Mouse (Mus musculus) lung, adult 2 months (tissue): ENCODE measurements around the gene Tmcc3. TPM values are rescaled to one million over a fixed set of nuclear protein-coding genes. Genes with fewer than 3 reads are reported as not detected.

Experiments
- DNase-seq: peaks from one replicate; pipeline ENCODE4 v3.0.0; 2022
- H3K4me1 ChIP-seq: fragments of 200-500 bp; 2 replicates; pipeline ENCODE4 v1.6.1; 2011; ENCODE audit warnings: low read length; ENCODE audit not compliant: control insufficient read depth, insufficient read depth
- H3K4me3 ChIP-seq: fragments of 200-500 bp; replicated peaks from 2 replicates; pipeline ENCODE3; 2011; ENCODE audit warnings: low read depth, mild to moderate bottlenecking, control low read depth, low read length; ENCODE audit errors: extremely low read depth
- CTCF ChIP-seq: fragments of 200-500 bp; IDR thresholded peaks from 2 replicates; pipeline ENCODE4 v1.5.1; 2011; ENCODE audit warnings: mild to moderate bottlenecking, low read length, control low read depth; ENCODE audit not compliant: insufficient read depth
- POLR2A ChIP-seq: fragments of 200-500 bp; IDR thresholded peaks from 2 replicates; pipeline ENCODE4 v1.6.1; 2011; ENCODE audit warnings: low read depth, mild to moderate bottlenecking, control low read depth, low read length, borderline replicate concordance; ENCODE audit errors: extremely low read depth
- WGBS: fragments of 180-500 bp; shearing (Covaris S2); methylation state at CpG from one replicate; pipeline ENCODE4 v1.1.7; 2018; 5-methylcytosine and 5-hydroxymethylcytosine counted together
- polyA plus RNA-seq: library from polyadenylated mRNA; depleted of rRNA; stranded (reverse); fragments of >200 nt; gene quantifications from 2 replicates; pipeline ENCODE4 v1.2.3, GENCODE M21; 2012

The Tmcc3 gene
- polyA plus RNA-seq, 1 experiment: 46.8 TPM

- Histone ChIP-seq H3K4me1 (peaks cover 2% of the 10 kb centered on the region; the same call in 1 of the 2 replicates), H3K4me3 (peak overlapping the region; percentile 44)
- TF ChIP-seq POLR2A: no peak
- no peak for TF ChIP-seq CTCF
- no peak for DNase-seq
- WGBS: 54% methylated on average over 13 of the region's 13 CpGs
Observed at GRCm38 (mm10) chr10:94356504-94357169, 44.9 kb downstream of the Tmcc3 start.

- 64% methylated on average over 1 of the region's 1 CpGs for WGBS
- no peak for DNase-seq
- 0 out of 2 replicates have a peak, but pooled peaks cover 2% of the 10 kb centered on the region for H3K4me1 ChIP-seq
- TF ChIP-seq CTCF (no peak), POLR2A (no peak)
- H3K4me3 ChIP-seq: no peak overlapping the region
Observed at GRCm38 (mm10) chr10:94360664-94361063, 48.9 kb downstream of the Tmcc3 start.

- H3K4me3 ChIP-seq: no peak overlapping the region
- no peak for TF ChIP-seq CTCF
- TF ChIP-seq POLR2A: no peak
- DNase-seq: no peak
- 56% methylated on average over 2 of the region's 2 CpGs for WGBS
- H3K4me1 ChIP-seq: no peaks in the 10 kb centered on the region
Observed at GRCm38 (mm10) chr10:94371293-94371692, 59.5 kb downstream of the Tmcc3 start.

- no peak overlapping the region for H3K4me3 ChIP-seq
- H3K4me1 ChIP-seq: peaks cover 5% of the 10 kb centered on the region; the same call in 1 of the 2 replicates
- no peak for DNase-seq
- 55% methylated on average over 4 of the region's 4 CpGs for WGBS
- TF ChIP-seq CTCF (no peak), POLR2A (no peak)
Observed at GRCm38 (mm10) chr10:94376941-94377340, 65.2 kb downstream of the Tmcc3 start.

- no peak overlapping the region for H3K4me3 ChIP-seq
- TF ChIP-seq POLR2A: no peak
- no peak for TF ChIP-seq CTCF
- DNase-seq: no peak
Observed at GRCm38 (mm10) chr10:94377844-94378243, 66.1 kb downstream of the Tmcc3 start.

GRCm38 (mm10) chr10:94378383-94378782 is 66.6 kb downstream of the Tmcc3 start:
- DNase-seq: peak; percentile 57
- TF ChIP-seq POLR2A (no peak), CTCF (peak; percentile 26; the same call in 1 of the 2 replicates)
- Histone ChIP-seq H3K4me3 (peak overlapping the region; percentile 6), H3K4me1 (peaks cover 5% of the 10 kb centered on the region; the same call in 1 of the 2 replicates)
- WGBS: 19% methylated on average over 13 of the region's 13 CpGs

More at GRCm38 (mm10) chr10:94377844-94378243, 66.1 kb downstream of the Tmcc3 start:
- peaks cover 5% of the 10 kb centered on the region; the same call in 1 of the 2 replicates for H3K4me1 ChIP-seq
- WGBS: 60% methylated on average over 10 of the region's 10 CpGs

GRCm38 (mm10) chr10:94380082-94380481 is 68.3 kb downstream of the Tmcc3 start:
- 97% methylated on average over 2 of the region's 2 CpGs for WGBS
- Histone ChIP-seq H3K4me1 (peaks cover 5% of the 10 kb centered on the region; the same call in 1 of the 2 replicates), H3K4me3 (no peak overlapping the region)
- DNase-seq: no peak
- TF ChIP-seq POLR2A: no peak
- TF ChIP-seq CTCF: 0 out of 2 replicates have a peak, but pooled peaks have one; percentile 20

GRCm38 (mm10) chr10:94380662-94381392 is 69.1 kb downstream of the Tmcc3 start:
- TF ChIP-seq POLR2A (no peak), CTCF (no peak)
- 56% methylated on average over 9 of the region's 9 CpGs for WGBS
- no peak overlapping the region for H3K4me3 ChIP-seq
- H3K4me1 ChIP-seq: peaks cover 5% of the 10 kb centered on the region; the same call in 1 of the 2 replicates
- DNase-seq: peak; percentile 29

- WGBS: 71% methylated on average over 4 of the region's 4 CpGs
- H3K4me1 ChIP-seq: peaks cover 5% of the 10 kb centered on the region; the same call in 1 of the 2 replicates
- no peak for DNase-seq
- no peak for TF ChIP-seq CTCF
- TF ChIP-seq POLR2A: no peak
- no peak overlapping the region for H3K4me3 ChIP-seq
Observed at GRCm38 (mm10) chr10:94381393-94381740, 69.6 kb downstream of the Tmcc3 start.

GRCm38 (mm10) chr10:94382618-94383017 is 70.9 kb downstream of the Tmcc3 start:
- no peak for TF ChIP-seq CTCF
- TF ChIP-seq POLR2A: no peak
- DNase-seq: no peak
- Histone ChIP-seq H3K4me1 (peaks cover 5% of the 10 kb centered on the region; the same call in 1 of the 2 replicates), H3K4me3 (no peak overlapping the region)
- 92% methylated on average over 14 of the region's 14 CpGs for WGBS
